Mouse (Mus musculus) bone marrow, adult 2 months (tissue): ENCODE measurements at regions not wholly inside any gene's neighbourhood (a gene's known extent, or its start where the extent isn't known, plus 50 kb on each side); places are given as distances from the start of the nearest gene placed in this dataset.

ENCODE experiments used
- H3K27ac ChIP-seq: fragments of 200-500 bp; 2 replicates; pipeline ENCODE4 v1.5.1; 2012; ENCODE audit warnings: low read depth, mild to moderate bottlenecking, control low read depth, inconsistent platforms, low read length; ENCODE audit not compliant: control insufficient read depth, poor library complexity, insufficient read depth
- H3K4me1 ChIP-seq: fragments of 200-500 bp; 2 replicates; pipeline ENCODE4 v1.6.1; 2011; ENCODE audit warnings: low read length; ENCODE audit not compliant: control insufficient read depth, insufficient read depth
- H3K4me3 ChIP-seq: fragments of 200-500 bp; replicated peaks from 2 replicates; pipeline ENCODE3; 2011; ENCODE audit warnings: mild to moderate bottlenecking, low read depth, low read length, control low read depth; ENCODE audit not compliant: control insufficient read depth
- CTCF ChIP-seq: fragments of 200-500 bp; IDR thresholded peaks from 2 replicates; pipeline ENCODE4 v1.5.1; 2011; ENCODE audit warnings: low read length, control low read depth; ENCODE audit not compliant: control insufficient read depth, insufficient read depth
- POLR2A ChIP-seq: fragments of 200-500 bp; IDR thresholded peaks from 2 replicates; pipeline ENCODE4 v1.6.1; 2011; ENCODE audit warnings: low read depth, mild to moderate bottlenecking, control low read depth, low read length, borderline replicate concordance; ENCODE audit not compliant: control insufficient read depth
- WGBS: fragments of 180-500 bp; shearing (Covaris S2); methylation state at CpG from one replicate; pipeline ENCODE4 v1.1.7; 2018; 5-methylcytosine and 5-hydroxymethylcytosine counted together

GRCm38 (mm10) chr14:46129762-46130161, 249.5 kb upstream of the Gm15217 start:
- no peak overlapping the region for H3K4me3 ChIP-seq
- no peak overlapping the region for H3K27ac ChIP-seq
- 63% methylated on average over 3 of the region's 3 CpGs for WGBS
- H3K4me1 ChIP-seq = no peaks in the 10 kb centered on the region
- TF ChIP-seq POLR2A (no peak), CTCF (no peak)

GRCm38 (mm10) chr14:46144175-46144574, 235.0 kb upstream of the Gm15217 start:
- Histone ChIP-seq H3K4me3 (no peak overlapping the region), H3K27ac (no peak overlapping the region), H3K4me1 (no peaks in the 10 kb centered on the region)
- 48% methylated on average over 4 of the region's 4 CpGs for WGBS
- TF ChIP-seq POLR2A = no peak
- TF ChIP-seq CTCF = no peak

- TF ChIP-seq CTCF = no peak
- TF ChIP-seq POLR2A = no peak
- WGBS = 59% methylated on average over 6 of the region's 6 CpGs
- no peaks in the 10 kb centered on the region for H3K4me1 ChIP-seq
Observed at GRCm38 (mm10) chr14:46144707-46145106, 234.5 kb upstream of the Gm15217 start.

GRCm38 (mm10) chr14:46145584-46145983, 233.6 kb upstream of the Gm15217 start:
- 77% methylated on average over 7 of the region's 7 CpGs for WGBS
- Histone ChIP-seq H3K4me3 (no peak overlapping the region), H3K4me1 (no peaks in the 10 kb centered on the region), H3K27ac (no peak overlapping the region)
- no peak for TF ChIP-seq CTCF
- TF ChIP-seq POLR2A = no peak

More at GRCm38 (mm10) chr14:46144707-46145106, 234.5 kb upstream of the Gm15217 start:
- Histone ChIP-seq H3K27ac (no peak overlapping the region), H3K4me3 (no peak overlapping the region)

- TF ChIP-seq POLR2A (no peak), CTCF (no peak)
- 78% methylated on average over 6 of the region's 6 CpGs for WGBS
- Histone ChIP-seq H3K27ac (no peak overlapping the region), H3K4me3 (no peak overlapping the region), H3K4me1 (no peaks in the 10 kb centered on the region)
Observed at GRCm38 (mm10) chr14:46149073-46149661, 230.0 kb upstream of the Gm15217 start.

GRCm38 (mm10) chr14:46158741-46159140, 220.5 kb upstream of the Gm15217 start:
- no peak for TF ChIP-seq POLR2A
- no peak for TF ChIP-seq CTCF
- H3K4me3 ChIP-seq = no peak overlapping the region
- WGBS = 53% methylated on average over 2 of the region's 2 CpGs

GRCm38 (mm10) chr14:46172181-46172874, 206.9 kb upstream of the Gm15217 start:
- TF ChIP-seq POLR2A (no peak), CTCF (no peak)
- WGBS = 74% methylated on average over 9 of the region's 9 CpGs
- Histone ChIP-seq H3K4me1 (no peaks in the 10 kb centered on the region), H3K27ac (no peak overlapping the region), H3K4me3 (no peak overlapping the region)

More at GRCm38 (mm10) chr14:46158741-46159140, 220.5 kb upstream of the Gm15217 start:
- Histone ChIP-seq H3K4me1 (no peaks in the 10 kb centered on the region), H3K27ac (no peak overlapping the region)

GRCm38 (mm10) chr14:46172875-46173324, 206.3 kb upstream of the Gm15217 start:
- WGBS = 62% methylated on average over 6 of the region's 6 CpGs

GRCm38 (mm10) chr14:46174386-46174785, 204.8 kb upstream of the Gm15217 start:
- no peaks in the 10 kb centered on the region for H3K4me1 ChIP-seq
- H3K27ac ChIP-seq = no peak overlapping the region
- no peak for TF ChIP-seq POLR2A
- TF ChIP-seq CTCF = no peak
- no peak overlapping the region for H3K4me3 ChIP-seq
- 28% methylated on average over 5 of the region's 5 CpGs for WGBS

More at GRCm38 (mm10) chr14:46172875-46173324, 206.3 kb upstream of the Gm15217 start:
- TF ChIP-seq CTCF (no peak), POLR2A (no peak)
- Histone ChIP-seq H3K27ac (no peak overlapping the region), H3K4me1 (no peaks in the 10 kb centered on the region), H3K4me3 (no peak overlapping the region)
